Mouse (Mus musculus): ENCODE data around the gene Islr.
"Not testable (repeated sequence)": the region's sequence is repeated elsewhere in the genome, so short reads cannot be mapped to it uniquely, and the experiment has no call there.

Islr gene

GRCm38 (mm10) chr9:58203516-58204447 is at the start of gene Islr, which contains the start of gene Islr2:
Gene Islr (minus strand): TSS chr9:58204306.
Gene Islr2 (minus strand): TSS chr9:58204319.
- no peak for DNase-seq (ENCODE audit: low read depth, low spot score)

- not testable (repeated sequence) for DNase-seq (ENCODE audit: low read depth, low spot score)
Measured at GRCm38 (mm10) chr9:58253805-58254122, 49.7 kb upstream of the Islr start.

- peak; percentile 93 for DNase-seq (ENCODE audit: low read depth, low spot score)
Measured at GRCm38 (mm10) chr9:58253033-58253804, 49.1 kb upstream of the Islr start, which contains the start of gene Stoml1. Gene Stoml1 (plus strand): TSS chr9:58253164.

- not testable (repeated sequence) for DNase-seq (ENCODE audit: low read depth, low spot score)
Measured at GRCm38 (mm10) chr9:58250730-58251129, 46.6 kb upstream of the Islr start.

- no peak for DNase-seq (ENCODE audit: low read depth, low spot score)
Measured at GRCm38 (mm10) chr9:58250322-58250721, 46.2 kb upstream of the Islr start.

- peak; percentile 56 for DNase-seq (ENCODE audit: low read depth, low spot score)
Measured at GRCm38 (mm10) chr9:58249592-58250192, 45.6 kb upstream of the Islr start, which contains the start of gene Pml. Gene Pml (minus strand): TSS chr9:58249786.

- DNase-seq (ENCODE audit: low read depth, low spot score) = no peak
Measured at GRCm38 (mm10) chr9:58248746-58249413, 44.8 kb upstream of the Islr start.

GRCm38 (mm10) chr9:58247064-58247759 is 43.1 kb upstream of the Islr start:
- peak; percentile 68 for DNase-seq (ENCODE audit: low read depth, low spot score)

- no peak for DNase-seq (ENCODE audit: low read depth, low spot score)
Measured at GRCm38 (mm10) chr9:58246083-58246591, 42.0 kb upstream of the Islr start.

GRCm38 (mm10) chr9:58243696-58244095 is 39.6 kb upstream of the Islr start:
- no peak for DNase-seq (ENCODE audit: low read depth, low spot score)

GRCm38 (mm10) chr9:58242696-58243095 is 38.6 kb upstream of the Islr start:
- no peak for DNase-seq (ENCODE audit: low read depth, low spot score)

- DNase-seq (ENCODE audit: low read depth, low spot score) = no peak
Measured at GRCm38 (mm10) chr9:58241780-58242485, 37.8 kb upstream of the Islr start.

- DNase-seq (ENCODE audit: low read depth, low spot score) = no peak
Measured at GRCm38 (mm10) chr9:58234502-58235015, 30.5 kb upstream of the Islr start.

GRCm38 (mm10) chr9:58232374-58232773 is 28.3 kb upstream of the Islr start:
- DNase-seq (ENCODE audit: low read depth, low spot score) = peak; percentile 39

GRCm38 (mm10) chr9:58231746-58232145 is 27.6 kb upstream of the Islr start:
- DNase-seq (ENCODE audit: low read depth, low spot score) = no peak

- no peak for DNase-seq (ENCODE audit: low read depth, low spot score)
Measured at GRCm38 (mm10) chr9:58228777-58229466, 24.8 kb upstream of the Islr start.

- DNase-seq (ENCODE audit: low read depth, low spot score) = no peak
Measured at GRCm38 (mm10) chr9:58225915-58226913, 22.1 kb upstream of the Islr start.

- no peak for DNase-seq (ENCODE audit: low read depth, low spot score)
Measured at GRCm38 (mm10) chr9:58224356-58224755, 20.2 kb upstream of the Islr start.
